Mouse (Mus musculus): Measurements from ENCODE around the gene Adora3. TPM values are rescaled to one million over a fixed set of nuclear protein-coding genes. Genes with fewer than 3 reads are reported as not detected.

The Adora3 gene
- 0.14 and 0.21 TPM in 2 replicates for polyA plus RNA-seq (2015; fragmentation: Nextera tagmentation; extraction: Ambion mirVana)

- WGBS = 86% methylated on average over 3 of the region's 3 CpGs
Observed at GRCm38 (mm10) chr3:105870558-105870957, at the start of gene Adora3, which contains the start of gene Tmigd3. Gene Adora3, plus strand, starts transcription at chr3:105870858. Gene Tmigd3, plus strand, starts transcription at chr3:105870903.

GRCm38 (mm10) chr3:105821504-105821903 is 49.2 kb upstream of the Adora3 start:
- H3K9me3 ChIP-seq = no peaks in the 10 kb centered on the region
- peaks cover 12% of the 10 kb centered on the region; the same call in 1 of the 2 replicates for H3K4me1 ChIP-seq
- H3K27ac ChIP-seq = no peak overlapping the region
- H3K9ac ChIP-seq = no peak overlapping the region
- H3K4me2 ChIP-seq = no peak overlapping the region
- no peaks in the 10 kb centered on the region for H3K36me3 ChIP-seq
- WGBS = 86% methylated on average over 3 of the region's 3 CpGs
- no peak for ATAC-seq (ENCODE audit: borderline replicate concordance, extremely low read depth, low FRiP score, low TSS enrichment)
- H3K27me3 ChIP-seq = no peaks in the 10 kb centered on the region
- H3K4me3 ChIP-seq = no peak overlapping the region

More at GRCm38 (mm10) chr3:105870558-105870957, at the start of gene Adora3, which contains the start of gene Tmigd3:
- no peaks in the 10 kb centered on the region for H3K36me3 ChIP-seq
- no peak for ATAC-seq (ENCODE audit: borderline replicate concordance, extremely low read depth, low FRiP score, low TSS enrichment)
- H3K27ac ChIP-seq = no peak within 1 kb of the TSS
- H3K4me1 ChIP-seq = peaks cover 21% of the 10 kb centered on the region
- H3K4me2 ChIP-seq = no peak within 1 kb of the TSS
- no peaks in the 10 kb centered on the region for H3K9me3 ChIP-seq
- no peaks in the 10 kb centered on the region for H3K27me3 ChIP-seq
- H3K9ac ChIP-seq = no peak within 1 kb of the TSS
- no peak within 1 kb of the TSS for H3K4me3 ChIP-seq

- no peak for ATAC-seq (ENCODE audit: borderline replicate concordance, extremely low read depth, low FRiP score, low TSS enrichment)
- Histone ChIP-seq H3K4me3 (no peak overlapping the region), H3K27me3 (no peaks in the 10 kb centered on the region), H3K9ac (no peak overlapping the region), H3K4me1 (0 out of 2 replicates have a peak, but pooled peaks cover 9% of the 10 kb centered on the region), H3K9me3 (no peaks in the 10 kb centered on the region), H3K4me2 (no peak overlapping the region), H3K27ac (no peak overlapping the region), H3K36me3 (no peaks in the 10 kb centered on the region)
Observed at GRCm38 (mm10) chr3:105823609-105824008, 47.0 kb upstream of the Adora3 start.

GRCm38 (mm10) chr3:105824103-105824502 is 46.6 kb upstream of the Adora3 start:
- H3K9ac ChIP-seq = no peak overlapping the region
- no peaks in the 10 kb centered on the region for H3K9me3 ChIP-seq
- no peak for ATAC-seq (ENCODE audit: borderline replicate concordance, extremely low read depth, low FRiP score, low TSS enrichment)
- H3K36me3 ChIP-seq = no peaks in the 10 kb centered on the region
- H3K27ac ChIP-seq = no peak overlapping the region
- no peak overlapping the region for H3K4me2 ChIP-seq
- H3K4me1 ChIP-seq = 0 out of 2 replicates have a peak, but pooled peaks cover 4% of the 10 kb centered on the region
- 43% methylated on average over 5 of the region's 5 CpGs for WGBS
- H3K4me3 ChIP-seq = no peak overlapping the region
- no peaks in the 10 kb centered on the region for H3K27me3 ChIP-seq

- Histone ChIP-seq H3K9ac (no peak overlapping the region), H3K27me3 (no peaks in the 10 kb centered on the region), H3K4me2 (no peak overlapping the region), H3K36me3 (no peaks in the 10 kb centered on the region), H3K4me3 (no peak overlapping the region), H3K4me1 (0 out of 2 replicates have a peak, but pooled peaks cover 4% of the 10 kb centered on the region), H3K9me3 (no peaks in the 10 kb centered on the region), H3K27ac (no peak overlapping the region)
- no peak for ATAC-seq (ENCODE audit: borderline replicate concordance, extremely low read depth, low FRiP score, low TSS enrichment)
- WGBS = 47% methylated on average over 2 of the region's 2 CpGs
Observed at GRCm38 (mm10) chr3:105824704-105825103, 46.0 kb upstream of the Adora3 start.

- Histone ChIP-seq H3K4me3 (no peak overlapping the region), H3K9me3 (no peaks in the 10 kb centered on the region), H3K36me3 (no peaks in the 10 kb centered on the region), H3K9ac (no peak overlapping the region), H3K27me3 (no peaks in the 10 kb centered on the region), H3K4me2 (no peak overlapping the region), H3K27ac (0 out of 2 replicates have a peak overlapping the region, but pooled peaks have one; percentile 47), H3K4me1 (0 out of 2 replicates have a peak, but pooled peaks cover 4% of the 10 kb centered on the region)
- 51% methylated on average over 7 of the region's 7 CpGs for WGBS
- no peak for ATAC-seq (ENCODE audit: borderline replicate concordance, extremely low read depth, low FRiP score, low TSS enrichment)
Observed at GRCm38 (mm10) chr3:105825501-105826161, 45.0 kb upstream of the Adora3 start.

GRCm38 (mm10) chr3:105831584-105831983 is 39.1 kb upstream of the Adora3 start:
- Histone ChIP-seq H3K4me3 (no peak overlapping the region), H3K4me1 (no peaks in the 10 kb centered on the region), H3K27me3 (no peaks in the 10 kb centered on the region), H3K9ac (no peak overlapping the region), H3K9me3 (no peaks in the 10 kb centered on the region), H3K36me3 (no peaks in the 10 kb centered on the region), H3K27ac (no peak overlapping the region), H3K4me2 (no peak overlapping the region)
- no peak for ATAC-seq (ENCODE audit: borderline replicate concordance, extremely low read depth, low FRiP score, low TSS enrichment)
- WGBS = 92% methylated on average over 3 of the region's 3 CpGs

- no peak for ATAC-seq (ENCODE audit: borderline replicate concordance, extremely low read depth, low FRiP score, low TSS enrichment)
- no peak overlapping the region for H3K4me3 ChIP-seq
- WGBS = 51% methylated on average over 3 of the region's 3 CpGs
- H3K4me1 ChIP-seq = no peaks in the 10 kb centered on the region
- no peaks in the 10 kb centered on the region for H3K36me3 ChIP-seq
- no peak overlapping the region for H3K4me2 ChIP-seq
- H3K27ac ChIP-seq = no peak overlapping the region
- H3K9ac ChIP-seq = no peak overlapping the region
- H3K9me3 ChIP-seq = no peaks in the 10 kb centered on the region
- no peaks in the 10 kb centered on the region for H3K27me3 ChIP-seq
Observed at GRCm38 (mm10) chr3:105835875-105836274, 34.8 kb upstream of the Adora3 start.

- no peaks in the 10 kb centered on the region for H3K27me3 ChIP-seq
- no peak overlapping the region for H3K27ac ChIP-seq
- no peaks in the 10 kb centered on the region for H3K4me1 ChIP-seq
- 81% methylated on average over 3 of the region's 3 CpGs for WGBS
- H3K4me3 ChIP-seq = no peak overlapping the region
- no peak overlapping the region for H3K4me2 ChIP-seq
- no peak for ATAC-seq (ENCODE audit: borderline replicate concordance, extremely low read depth, low FRiP score, low TSS enrichment)
- H3K36me3 ChIP-seq = no peaks in the 10 kb centered on the region
- no peak overlapping the region for H3K9ac ChIP-seq
- H3K9me3 ChIP-seq = no peaks in the 10 kb centered on the region
Observed at GRCm38 (mm10) chr3:105836883-105837282, 33.8 kb upstream of the Adora3 start.

- H3K9me3 ChIP-seq = no peaks in the 10 kb centered on the region
- H3K27ac ChIP-seq = no peak overlapping the region
- no peaks in the 10 kb centered on the region for H3K4me1 ChIP-seq
- H3K9ac ChIP-seq = no peak overlapping the region
- ATAC-seq (ENCODE audit: borderline replicate concordance, extremely low read depth, low FRiP score, low TSS enrichment) = no peak
- WGBS = 63% methylated on average over 3 of the region's 3 CpGs
- H3K36me3 ChIP-seq = no peaks in the 10 kb centered on the region
- no peaks in the 10 kb centered on the region for H3K27me3 ChIP-seq
- no peak overlapping the region for H3K4me2 ChIP-seq
- H3K4me3 ChIP-seq = no peak overlapping the region
Observed at GRCm38 (mm10) chr3:105838655-105839054, 32.0 kb upstream of the Adora3 start.

GRCm38 (mm10) chr3:105839836-105840235 is 30.8 kb upstream of the Adora3 start:
- Histone ChIP-seq H3K27me3 (no peaks in the 10 kb centered on the region), H3K9me3 (no peaks in the 10 kb centered on the region), H3K4me2 (no peak overlapping the region), H3K4me3 (no peak overlapping the region), H3K27ac (no peak overlapping the region), H3K4me1 (no peaks in the 10 kb centered on the region), H3K9ac (no peak overlapping the region), H3K36me3 (no peaks in the 10 kb centered on the region)
- 75% methylated on average over 4 of the region's 4 CpGs for WGBS
- ATAC-seq (ENCODE audit: borderline replicate concordance, extremely low read depth, low FRiP score, low TSS enrichment) = no peak

GRCm38 (mm10) chr3:105846294-105847069 is 24.2 kb upstream of the Adora3 start:
- H3K36me3 ChIP-seq = no peaks in the 10 kb centered on the region
- H3K27ac ChIP-seq = peak overlapping the region; percentile 62
- no peaks in the 10 kb centered on the region for H3K27me3 ChIP-seq
- H3K4me1 ChIP-seq = peaks cover 7% of the 10 kb centered on the region; the same call in 1 of the 2 replicates
- H3K9me3 ChIP-seq = no peaks in the 10 kb centered on the region
- no peak overlapping the region for H3K4me3 ChIP-seq
- ATAC-seq (ENCODE audit: borderline replicate concordance, extremely low read depth, low FRiP score, low TSS enrichment) = no peak
- WGBS = 28% methylated on average over 7 of the region's 7 CpGs
- peak overlapping the region; percentile 21; the same call in 1 of the 2 replicates for H3K4me2 ChIP-seq
- no peak overlapping the region for H3K9ac ChIP-seq
